Mouse (Mus musculus) right cerebral cortex, adult 18-20 months (tissue): ENCODE results near the gene Szt2.

Experiments used
- DNase-seq: peaks from one replicate; pipeline ENCODE4 v3.0.0; 2022; ENCODE audit warnings: mixed read lengths

Szt2 gene

DNA sequence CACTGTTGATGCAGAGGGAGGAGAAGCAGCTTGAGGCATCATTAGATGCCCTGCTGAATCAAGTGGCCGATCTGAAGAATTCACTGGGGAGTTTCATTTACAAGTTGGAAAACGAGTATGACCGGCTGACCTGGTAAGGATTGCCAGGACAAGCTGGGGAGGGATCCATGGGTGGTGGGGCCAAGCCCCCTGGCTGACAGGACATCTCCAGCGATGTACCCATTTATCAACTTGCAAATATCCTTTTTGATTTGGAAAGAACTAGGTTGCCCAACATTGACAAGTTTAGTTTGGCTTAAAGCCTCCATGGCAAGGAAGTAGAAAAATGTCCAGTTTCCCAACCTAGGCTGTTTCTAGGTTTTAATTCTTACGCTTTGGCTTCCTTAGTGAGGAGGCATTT, 1.8 kb upstream of the Szt2 start:
- no peak for DNase-seq

DNA sequence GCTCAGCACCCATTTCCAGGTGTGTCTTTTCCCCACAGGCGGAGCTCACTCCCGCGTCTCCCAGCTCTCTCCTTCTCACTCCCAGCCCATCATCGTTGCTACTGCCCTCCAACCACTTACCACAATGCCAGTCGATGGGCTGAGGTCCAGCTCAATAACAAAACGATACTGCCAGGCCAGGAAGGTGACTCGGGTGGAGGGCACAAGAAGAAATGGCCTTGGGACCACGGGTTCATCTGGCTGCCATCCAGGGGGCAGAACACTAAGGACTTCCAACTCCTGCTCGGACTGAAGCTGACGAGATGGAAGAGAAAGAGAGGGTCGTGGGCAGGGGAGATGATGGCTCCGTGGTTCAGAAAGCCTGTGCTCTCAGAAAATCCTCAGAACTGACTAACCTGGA, 6.4 kb downstream of the Szt2 start:
- no peak for DNase-seq

DNA sequence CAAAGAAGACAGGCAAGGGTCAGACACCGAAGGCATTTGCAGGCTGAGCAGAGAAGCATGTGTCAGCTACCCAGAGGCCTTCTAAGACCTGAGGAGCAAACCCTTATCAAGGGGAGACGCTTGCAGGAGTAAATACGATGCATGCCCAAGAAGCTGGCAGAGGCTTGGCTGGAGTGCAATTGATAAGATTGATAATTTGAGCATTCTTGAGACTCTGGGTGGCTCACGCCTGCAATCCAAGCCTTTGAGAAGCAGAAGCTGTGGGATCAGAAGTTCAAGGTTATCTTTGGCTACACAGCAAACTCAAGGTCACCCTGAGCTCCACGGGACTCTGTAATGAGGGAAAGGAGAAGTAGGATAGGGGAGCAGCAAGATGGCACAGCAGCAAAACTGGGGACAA, 7.2 kb downstream of the Szt2 start:
- DNase-seq = no peak

DNA sequence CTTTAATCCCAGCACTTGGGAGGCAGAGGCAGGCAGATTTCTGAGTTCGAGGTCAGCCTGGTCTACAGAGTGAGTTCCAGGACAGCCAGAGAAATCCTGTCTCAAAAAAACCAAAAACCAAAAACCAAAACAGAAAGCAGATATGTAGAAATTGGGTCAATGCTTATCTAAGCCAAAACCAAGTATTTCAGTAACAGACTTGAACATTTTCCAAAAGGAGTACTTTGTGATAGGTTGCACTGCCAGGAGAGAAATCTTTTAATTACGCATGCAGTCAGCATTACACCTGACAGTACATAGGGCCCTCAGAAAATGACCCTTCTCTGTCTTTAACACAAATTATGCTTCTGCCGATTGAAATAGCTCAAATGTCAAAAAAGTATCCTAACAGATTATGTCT, 7.7 kb downstream of the Szt2 start:
- no peak for DNase-seq

DNA sequence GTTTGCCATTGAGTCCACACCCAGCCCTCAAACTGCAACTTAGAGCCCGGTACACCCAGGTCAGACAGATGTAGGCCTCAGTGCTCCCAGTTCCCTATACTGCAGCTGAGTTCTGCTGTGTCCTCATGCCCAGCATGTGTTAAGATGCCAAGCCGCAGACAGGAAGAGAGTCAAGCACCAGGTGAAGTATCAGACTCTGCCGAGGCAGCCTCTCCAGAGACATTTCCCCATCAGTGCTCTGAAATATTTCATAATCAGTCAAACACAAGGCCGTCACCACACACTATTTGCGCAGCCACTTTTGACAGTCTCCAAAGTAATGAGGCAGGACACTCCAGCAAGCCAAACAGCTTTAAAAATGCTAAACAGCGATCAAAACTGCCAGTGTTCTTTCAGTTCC, 10.7 kb downstream of the Szt2 start:
- no peak for DNase-seq

DNA sequence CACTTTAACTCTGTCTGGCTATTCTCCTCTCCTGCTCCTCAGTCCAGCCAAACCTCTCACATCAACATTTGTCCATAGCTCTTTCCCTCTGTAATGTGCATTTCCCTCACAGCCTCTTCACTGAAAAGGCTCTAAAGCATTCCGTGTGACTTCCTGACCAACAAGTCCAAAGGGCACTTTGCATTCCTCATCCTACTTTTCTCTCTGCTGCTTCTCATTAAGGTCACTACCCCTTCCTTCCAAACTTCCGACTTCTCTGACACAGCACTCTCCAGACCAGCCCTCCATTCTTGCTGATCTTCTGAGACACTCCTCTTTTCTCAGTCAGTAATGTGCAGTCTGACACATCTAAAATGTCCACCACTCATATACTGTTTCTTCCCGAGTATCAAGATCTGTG, 12.6 kb downstream of the Szt2 start:
- DNase-seq = no peak

DNA sequence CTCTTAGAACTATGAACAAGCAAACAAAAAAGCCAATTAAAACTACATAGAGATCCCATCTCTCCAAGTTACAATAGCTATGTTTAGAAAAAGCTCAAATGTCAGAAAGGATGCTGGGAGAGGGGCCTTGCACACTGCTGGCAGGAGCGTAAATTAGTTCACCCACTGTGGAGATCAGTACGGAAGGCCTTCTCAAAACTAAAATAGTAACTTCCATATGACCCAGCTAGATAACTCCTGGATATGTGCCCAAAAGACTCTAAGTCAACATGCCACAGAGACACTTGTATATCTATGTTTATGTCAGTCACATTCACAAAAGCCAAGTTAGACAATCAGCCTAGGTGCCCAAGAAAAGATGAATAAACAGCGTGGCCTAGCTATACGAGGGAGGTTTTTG, 13.8 kb downstream of the Szt2 start:
- no peak for DNase-seq

DNA sequence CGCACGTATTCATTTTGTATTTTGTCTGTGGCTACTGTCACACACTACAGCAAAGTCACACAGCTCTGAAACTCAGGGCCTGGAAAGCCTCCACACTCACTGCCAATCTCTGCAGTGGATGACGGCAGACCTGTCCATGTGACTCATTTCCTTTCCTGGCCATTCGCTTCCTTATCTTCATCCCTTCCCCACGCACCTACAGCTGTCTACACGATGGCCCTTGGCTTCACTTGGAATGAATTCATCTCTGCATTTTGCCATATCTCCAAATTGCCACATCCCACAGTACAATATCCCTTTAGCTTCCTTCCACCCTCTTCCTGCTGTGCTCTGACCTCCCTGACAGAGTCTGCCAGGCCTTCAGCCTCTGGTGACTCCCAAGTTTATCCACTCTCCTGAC, 14.6 kb downstream of the Szt2 start:
- DNase-seq = no peak

DNA sequence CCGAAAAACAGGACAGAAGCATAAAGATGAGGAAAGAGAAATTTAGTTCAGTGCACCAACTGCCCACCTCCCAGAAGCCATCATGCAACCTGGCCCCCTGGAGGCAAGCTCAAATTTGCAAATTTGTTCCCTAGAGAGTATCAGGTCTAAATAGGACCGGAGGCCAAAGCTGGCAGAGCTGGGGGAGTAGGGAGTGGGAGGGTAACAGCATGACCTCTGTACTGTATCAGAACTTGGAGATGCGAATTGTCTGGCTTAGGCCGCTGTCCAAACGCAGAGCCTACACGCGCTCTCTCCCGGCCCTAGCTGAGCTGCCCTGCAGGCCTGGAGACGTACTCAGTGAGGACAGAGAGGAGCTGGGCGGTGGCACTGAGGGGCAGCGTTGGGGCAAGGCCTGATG, 18.9 kb downstream of the Szt2 start:
- DNase-seq = no peak

DNA sequence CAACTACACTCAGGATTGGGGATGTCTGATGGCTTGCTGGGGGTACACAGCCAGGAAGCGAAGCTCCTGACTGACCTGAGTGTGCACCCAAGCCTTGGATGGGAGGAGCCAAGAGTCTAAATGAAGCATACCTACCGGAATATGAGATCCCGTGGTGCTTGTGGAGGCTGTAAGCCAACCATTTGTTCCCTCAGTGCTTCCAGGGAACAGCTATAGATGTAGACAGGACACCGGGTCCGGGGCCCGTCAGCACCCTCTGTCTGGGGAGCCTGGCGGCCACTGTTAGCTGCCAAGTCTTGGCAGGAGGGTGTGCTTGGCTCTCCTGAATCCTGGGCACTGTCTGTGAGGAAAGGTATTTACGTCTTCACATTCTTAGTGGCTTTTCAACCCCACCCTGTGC, 21.8 kb downstream of the Szt2 start:
- no peak for DNase-seq

DNA sequence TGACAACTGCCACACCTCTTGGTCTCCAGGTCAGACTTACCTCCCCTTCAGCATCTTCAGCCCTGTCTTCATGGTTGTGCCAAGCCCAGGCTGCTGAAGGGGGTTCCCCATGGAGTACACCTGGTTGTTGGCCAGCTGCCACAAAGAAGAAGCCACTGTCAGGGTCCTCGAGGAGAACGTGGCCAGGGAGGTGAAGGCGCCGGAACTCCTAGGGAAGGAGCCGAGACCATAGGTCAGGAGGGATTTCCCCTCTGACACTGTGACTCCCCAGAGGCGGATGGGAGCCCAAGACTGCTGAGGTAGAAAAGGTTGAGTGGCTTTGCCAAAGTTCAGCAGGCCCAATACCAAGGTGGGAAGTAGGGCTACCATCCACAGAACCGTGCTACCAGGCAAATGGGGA, 25.8 kb downstream of the Szt2 start:
- DNase-seq = no peak

DNA sequence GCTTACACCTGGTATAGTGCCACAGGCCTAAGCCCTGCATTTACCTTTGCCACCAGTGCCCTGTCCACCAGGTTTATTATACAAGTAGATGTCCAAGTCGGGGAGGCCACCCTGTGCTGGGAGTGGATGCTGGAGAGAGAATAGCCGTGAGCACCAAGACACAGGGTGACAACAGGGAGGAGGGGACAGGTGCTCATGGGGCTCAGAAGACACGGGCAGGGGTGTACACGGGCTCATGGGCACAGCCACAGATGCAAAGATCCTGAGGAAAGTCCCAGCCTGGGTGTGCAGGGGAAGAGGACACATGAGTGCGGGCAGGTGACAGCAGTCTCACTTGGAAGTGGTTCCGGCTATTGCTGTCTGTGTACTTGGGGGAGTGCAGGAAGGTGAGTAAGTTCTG, 33.1 kb downstream of the Szt2 start:
- DNase-seq = no peak

DNA sequence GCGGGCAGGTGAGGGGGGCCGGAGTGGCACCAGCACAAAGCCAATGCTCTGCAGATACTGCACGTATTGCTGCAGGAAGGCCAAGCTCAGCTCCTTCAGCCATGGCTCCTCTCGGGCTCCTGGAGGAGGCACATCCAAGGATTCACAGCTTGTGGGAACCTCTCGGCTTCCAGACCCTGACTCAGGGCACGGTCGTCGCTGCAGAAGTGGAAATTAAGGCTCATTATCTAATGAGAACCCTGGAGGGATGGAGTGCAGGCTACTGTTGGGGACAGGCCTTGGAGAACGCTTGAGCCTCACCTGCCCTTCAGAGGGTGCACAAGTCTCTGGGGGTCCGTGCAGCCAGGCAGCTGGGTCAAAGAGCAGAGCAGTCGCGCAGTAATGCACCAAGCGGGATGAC, 37.3 kb downstream of the Szt2 start:
- no peak for DNase-seq

DNA sequence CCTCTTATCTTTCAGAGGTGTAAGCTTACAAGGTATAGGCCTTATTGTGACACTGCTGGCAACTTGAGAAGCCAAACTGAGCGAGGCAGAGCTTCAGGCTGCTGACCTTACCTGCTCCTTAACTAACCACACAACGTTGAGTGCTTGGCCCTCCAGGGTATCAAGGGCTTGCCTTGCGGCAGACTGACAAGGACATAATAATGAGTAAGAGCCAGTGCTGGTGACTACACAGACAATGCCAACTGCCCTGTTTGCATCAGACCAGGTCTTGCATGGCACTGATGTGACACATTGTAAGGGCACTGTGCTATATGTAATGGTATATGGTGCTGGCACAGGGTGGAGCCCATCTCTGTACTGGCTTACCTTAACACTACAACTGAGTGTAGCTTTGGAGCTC, 40.5 kb downstream of the Szt2 start:
- DNase-seq = no peak

DNA sequence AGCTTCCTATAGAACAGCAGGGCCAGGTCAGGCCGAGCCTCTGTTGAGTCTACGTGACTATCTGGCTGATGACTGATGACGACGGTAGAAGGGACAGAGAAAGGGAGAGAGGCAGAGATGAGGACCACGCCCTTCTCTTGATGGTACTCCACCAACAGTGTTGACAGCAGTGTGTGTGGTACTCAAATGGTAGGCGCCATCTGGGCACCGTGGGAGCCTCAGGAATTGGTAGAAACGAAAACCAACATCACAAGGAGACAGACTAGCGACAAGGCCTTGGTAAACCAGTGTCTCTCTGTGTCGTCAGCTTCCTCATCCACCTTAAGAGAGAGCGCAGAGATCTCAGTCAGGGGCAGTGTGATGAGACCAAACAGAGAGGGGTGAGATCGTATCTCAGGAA, 41.5 kb downstream of the Szt2 start:
- DNase-seq = no peak

DNA sequence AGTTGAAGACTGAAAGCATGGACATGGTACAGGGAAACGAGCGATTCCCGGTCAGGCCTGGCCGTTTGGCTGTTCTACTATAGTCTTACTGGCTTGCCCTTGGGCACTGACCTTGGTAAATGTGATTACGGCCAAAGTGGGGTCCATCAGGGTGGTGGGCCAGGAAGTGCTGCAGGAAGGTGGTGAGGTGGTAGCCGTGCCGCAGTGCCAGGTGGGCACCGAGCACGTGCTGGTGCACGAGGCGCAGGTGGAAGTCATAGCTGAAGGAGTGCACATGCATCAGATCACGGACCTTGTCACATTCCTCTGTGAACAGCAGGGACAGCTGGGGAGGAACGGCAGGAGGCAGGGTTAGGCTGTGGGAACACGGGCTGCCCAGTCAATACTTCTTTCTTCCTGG, 43.1 kb downstream of the Szt2 start:
- DNase-seq = no peak

DNA sequence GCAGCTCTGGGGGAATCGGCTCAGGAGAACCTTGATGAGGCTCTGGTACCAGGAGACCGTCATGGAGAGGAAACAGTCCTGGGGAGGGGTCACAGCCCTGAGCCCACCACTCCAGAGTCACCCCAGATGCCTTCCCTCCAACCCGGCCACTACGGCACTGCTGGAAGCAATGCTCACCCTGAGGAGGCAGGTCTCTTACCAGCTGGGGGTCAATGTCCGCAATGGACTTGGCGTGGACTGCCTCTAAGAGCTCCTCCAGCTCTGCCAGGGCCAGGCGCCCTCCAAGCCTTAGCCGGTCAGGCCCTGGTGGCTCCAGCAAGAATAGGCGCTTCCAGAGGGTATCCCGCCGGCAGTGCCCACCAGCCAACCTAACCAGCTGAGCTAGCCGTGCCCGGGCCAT, 44.4 kb downstream of the Szt2 start:
- DNase-seq = no peak

DNA sequence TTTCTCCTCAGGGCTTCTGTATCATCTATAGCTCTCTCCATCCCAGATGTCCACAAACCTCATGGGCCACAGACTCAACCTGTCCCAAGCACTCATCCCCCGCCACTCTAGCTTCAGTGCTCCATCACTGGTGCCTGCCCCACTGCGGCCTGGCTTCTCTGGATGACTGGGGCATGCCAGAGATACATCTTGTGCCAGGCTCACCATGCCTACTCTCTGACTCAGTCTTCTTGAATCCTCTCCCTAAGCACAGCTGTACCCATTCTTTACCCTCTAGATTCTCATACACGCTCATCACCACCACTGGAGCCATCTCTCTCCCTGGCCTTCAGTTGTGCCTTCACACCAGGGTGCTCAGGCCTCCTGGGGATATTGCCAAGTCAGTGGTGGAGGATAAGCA, 45.1 kb downstream of the Szt2 start:
- DNase-seq = no peak

DNA sequence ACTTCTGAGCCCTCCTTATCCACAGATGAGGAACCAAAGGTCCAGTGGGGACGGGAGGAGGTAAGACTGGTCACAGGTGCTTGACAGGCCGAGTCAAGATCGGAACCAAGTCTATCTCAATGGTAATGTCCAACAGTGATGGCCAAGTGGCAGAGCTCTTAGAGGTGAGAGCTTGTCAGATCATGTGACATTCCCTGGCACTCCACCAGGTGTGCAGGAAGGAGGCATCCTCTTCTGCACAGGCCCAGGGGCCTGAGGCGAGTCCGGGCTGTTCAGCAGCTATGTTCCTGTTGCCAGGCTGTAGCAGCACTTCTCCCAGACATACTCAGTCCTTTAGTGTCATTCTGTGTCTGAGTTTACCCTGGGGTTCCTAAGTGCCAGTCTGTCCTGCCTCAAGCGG, 46.2 kb downstream of the Szt2 start:
- DNase-seq = no peak

DNA sequence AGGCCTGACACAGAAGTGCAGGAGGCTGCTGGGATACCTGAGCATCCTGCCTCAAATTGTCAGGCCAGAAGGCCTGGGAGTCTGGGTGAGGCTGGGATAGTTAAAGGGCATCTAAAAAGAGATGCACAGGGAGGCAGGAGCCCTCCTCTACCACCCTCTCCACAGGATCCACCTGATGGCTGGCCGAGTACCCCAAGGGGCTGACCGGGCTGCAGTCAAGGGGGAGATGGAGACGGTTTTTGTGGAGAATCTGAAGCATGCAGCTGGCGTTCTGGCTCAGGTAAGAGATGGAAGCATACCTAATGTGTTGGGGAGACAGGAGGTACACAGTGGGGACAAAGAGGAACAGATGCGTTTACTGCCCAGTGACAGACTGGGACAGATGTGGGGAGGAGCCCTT, 47.6 kb downstream of the Szt2 start:
- DNase-seq = no peak

DNA sequence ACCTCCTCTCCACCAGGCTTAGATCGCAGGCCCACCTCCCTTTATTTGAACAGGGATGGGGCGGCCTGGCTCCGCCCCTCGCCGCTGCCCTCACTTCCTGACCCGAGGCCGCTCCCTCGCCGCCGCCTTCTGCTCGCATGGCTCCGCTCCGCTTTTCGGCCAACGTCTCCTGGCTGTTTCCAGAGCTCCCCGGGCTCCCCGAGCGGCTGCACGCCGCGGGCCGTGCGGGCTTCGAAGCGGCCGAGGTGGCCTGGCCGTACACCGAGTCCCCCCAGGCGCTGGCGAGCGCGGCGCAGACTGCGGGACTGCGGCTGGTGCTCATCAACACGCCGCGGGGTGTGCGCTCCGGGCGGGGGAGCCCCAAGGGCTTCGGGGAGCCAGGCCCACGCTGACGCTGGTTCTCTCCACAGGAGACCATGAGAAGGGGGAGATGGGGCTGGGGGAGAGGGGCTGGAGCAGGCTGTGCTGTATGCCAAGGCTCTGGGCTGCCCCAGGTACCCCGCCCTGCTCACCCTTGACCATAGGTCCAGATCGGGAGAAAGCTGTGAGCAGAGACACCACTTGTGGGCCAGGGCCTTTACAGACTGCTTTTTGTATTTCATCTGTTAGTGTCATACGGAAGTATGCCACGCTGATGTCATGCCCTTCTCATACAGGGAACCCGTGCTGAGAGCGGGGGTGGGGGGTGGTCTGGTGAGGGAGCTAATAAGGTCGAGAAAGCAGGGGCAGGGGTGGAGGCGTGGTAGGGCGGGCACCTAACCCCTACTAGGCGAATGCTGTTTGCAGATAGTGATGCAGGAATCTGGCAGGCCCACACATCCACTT, 49.0 kb downstream of the Szt2 start:
- DNase-seq = peak; percentile 58

DNA sequence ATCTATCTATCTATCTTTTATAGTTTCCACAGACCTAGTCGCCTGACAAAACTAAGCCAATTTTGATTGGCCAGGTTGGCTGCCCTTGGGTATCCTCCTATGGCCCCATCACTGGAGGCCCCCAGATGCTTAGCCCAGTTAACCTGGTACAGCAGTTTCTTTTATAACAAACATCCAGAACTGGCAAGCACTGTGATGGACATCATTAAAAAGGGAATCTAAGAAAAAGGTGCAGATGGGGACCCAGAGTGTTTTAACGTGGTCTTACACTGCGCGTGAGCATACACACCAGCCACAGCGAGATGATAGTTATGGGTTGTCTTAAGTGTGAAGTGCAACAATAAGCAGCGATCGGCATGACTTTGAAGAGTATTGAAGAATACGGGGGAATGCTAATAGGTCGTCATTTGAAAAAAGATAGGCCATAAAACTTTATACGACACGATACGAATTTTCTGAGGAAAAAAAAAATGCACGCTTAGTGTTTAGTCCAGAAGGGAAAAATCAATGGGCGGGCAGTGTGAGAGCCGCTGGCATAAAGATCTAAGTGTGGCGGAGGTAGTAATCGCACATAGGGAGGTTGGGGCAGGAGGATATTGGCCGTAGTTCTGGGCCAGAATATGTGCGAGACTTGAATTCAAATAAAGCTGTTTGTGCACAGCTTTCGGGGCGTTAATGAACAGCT, 49.7 kb downstream of the Szt2 start:
- no peak for DNase-seq

DNA sequence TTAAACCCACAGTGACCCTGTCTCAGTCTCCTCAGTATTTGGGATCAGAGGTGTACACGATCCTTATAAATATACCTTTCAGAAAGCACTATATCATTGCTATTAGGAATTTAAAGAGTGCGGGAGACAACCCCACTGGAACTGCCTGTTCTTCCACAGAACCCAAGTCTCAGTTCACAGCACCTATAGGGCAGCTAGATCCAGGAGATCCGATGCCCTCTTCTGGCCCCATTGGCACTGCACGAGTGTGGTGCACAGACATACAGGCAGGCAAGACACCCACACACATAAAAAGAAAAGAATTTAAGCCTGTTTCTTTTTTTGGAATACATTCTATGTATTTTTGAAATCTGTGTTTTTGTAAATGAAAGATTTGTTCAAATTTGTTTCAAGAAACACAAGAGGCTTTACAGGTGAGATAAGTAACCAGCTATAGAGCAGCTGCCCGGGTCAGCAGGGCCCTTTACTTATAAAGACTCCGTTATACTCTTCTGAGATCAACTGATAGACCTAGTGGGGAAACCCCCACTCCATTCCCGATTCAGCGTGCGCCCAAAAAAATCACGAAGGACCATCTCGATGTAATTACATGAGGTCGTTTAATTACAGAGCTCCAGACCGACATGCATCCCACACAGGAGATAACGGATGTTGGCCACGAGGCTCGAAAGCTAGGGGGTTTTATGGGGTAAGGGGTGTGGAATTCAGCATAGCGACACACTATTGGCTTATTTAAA, 50.7 kb downstream of the Szt2 start:
- no peak for DNase-seq

DNA sequence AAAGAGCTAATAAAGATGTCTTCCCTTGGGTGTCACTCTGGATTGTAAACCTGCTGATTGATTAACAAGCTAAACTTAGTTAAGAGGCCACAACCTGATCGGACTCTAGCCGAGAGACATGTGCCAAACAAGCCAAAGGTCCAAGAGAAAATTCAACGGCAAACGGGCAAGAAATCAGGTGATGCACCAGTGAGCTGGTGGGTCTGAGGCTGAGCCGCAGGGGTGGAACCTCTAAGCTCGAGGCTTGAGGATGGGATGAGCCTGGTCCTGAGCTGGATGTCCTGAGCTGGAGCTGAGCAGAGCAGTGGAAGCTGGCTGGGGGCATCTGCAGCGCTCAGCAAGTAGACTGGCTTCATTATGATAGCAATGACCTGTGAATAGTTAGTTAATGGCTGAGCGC, 51.6 kb downstream of the Szt2 start:
- DNase-seq = no peak
